Mouse (Mus musculus): Measurements from ENCODE around the gene Dnal1. TPM values are rescaled to one million over a fixed set of nuclear protein-coding genes. Genes with fewer than 3 reads are reported as not detected.

Dnal1 gene
- polyA plus RNA-seq, 1 experiment from 2014 or later, result 4.0 TPM

- peaks cover 81% of the 10 kb centered on the region for H3K4me1 ChIP-seq (ENCODE audit: control insufficient read depth, insufficient read depth, low read length)
- H3K4me3 ChIP-seq (ENCODE audit: low read length), result no peak overlapping the region
- no peak overlapping the region for H3K27ac ChIP-seq (ENCODE audit: low read length)
- WGBS, result 33% methylated on average over 14 of the region's 15 CpGs
- peak overlapping the region; percentile 20; the same call in 1 of the 2 replicates for H3K4me2 ChIP-seq (ENCODE audit: low read depth, low read length)
- H3K27me3 ChIP-seq (ENCODE audit: control insufficient read depth, insufficient read depth, low read length), result no peaks in the 10 kb centered on the region
- no peaks in the 10 kb centered on the region for H3K36me3 ChIP-seq (ENCODE audit: control insufficient read depth, insufficient read depth)
- no peaks in the 10 kb centered on the region for H3K9me3 ChIP-seq (replicated peaks; ENCODE audit: control insufficient read depth, low read length)
- 0 out of 2 replicates have a peak overlapping the region, but pooled peaks have one; percentile 42 for H3K9ac ChIP-seq (ENCODE audit: low read length)
- ATAC-seq (replicated peaks; ENCODE audit: extremely low read depth, insufficient read depth, low FRiP score), result no peak
These were observed 76.1 kb downstream of the Dnal1 start for GRCm38 (mm10) chr12:84190151-84190820.

GRCm38 (mm10) chr12:84191190-84191589, 77.0 kb downstream of the Dnal1 start:
- no peak overlapping the region for H3K9ac ChIP-seq (ENCODE audit: low read length)
- peak overlapping the region; percentile 90 for H3K4me2 ChIP-seq (ENCODE audit: low read depth, low read length)
- no peak overlapping the region for H3K27ac ChIP-seq (ENCODE audit: low read length)
- ATAC-seq (replicated peaks; ENCODE audit: extremely low read depth, insufficient read depth, low FRiP score), result no peak
- 76% methylated on average over 7 of the region's 7 CpGs for WGBS
- no peaks in the 10 kb centered on the region for H3K27me3 ChIP-seq (ENCODE audit: control insufficient read depth, insufficient read depth, low read length)
- no peaks in the 10 kb centered on the region for H3K9me3 ChIP-seq (replicated peaks; ENCODE audit: control insufficient read depth, low read length)
- no peak overlapping the region for H3K4me3 ChIP-seq (ENCODE audit: low read length)
- H3K36me3 ChIP-seq (ENCODE audit: control insufficient read depth, insufficient read depth), result no peaks in the 10 kb centered on the region
- peaks cover 72% of the 10 kb centered on the region for H3K4me1 ChIP-seq (ENCODE audit: control insufficient read depth, insufficient read depth, low read length)

- H3K36me3 ChIP-seq (ENCODE audit: control insufficient read depth, insufficient read depth), result no peaks in the 10 kb centered on the region
- no peak overlapping the region for H3K27ac ChIP-seq (ENCODE audit: low read length)
- 38% methylated on average over 5 of the region's 5 CpGs for WGBS
- peak overlapping the region; percentile 93 for H3K9ac ChIP-seq (ENCODE audit: low read length)
- H3K4me2 ChIP-seq (ENCODE audit: low read depth, low read length), result peak overlapping the region; percentile 90
- H3K4me3 ChIP-seq (ENCODE audit: low read length), result peak overlapping the region; percentile 80
- H3K27me3 ChIP-seq (ENCODE audit: control insufficient read depth, insufficient read depth, low read length), result no peaks in the 10 kb centered on the region
- peaks cover 70% of the 10 kb centered on the region for H3K4me1 ChIP-seq (ENCODE audit: control insufficient read depth, insufficient read depth, low read length)
- H3K9me3 ChIP-seq (replicated peaks; ENCODE audit: control insufficient read depth, low read length), result no peaks in the 10 kb centered on the region
- no peak for ATAC-seq (replicated peaks; ENCODE audit: extremely low read depth, insufficient read depth, low FRiP score)
These were observed 77.6 kb downstream of the Dnal1 start for GRCm38 (mm10) chr12:84191770-84192169.

GRCm38 (mm10) chr12:84192280-84192679, 78.1 kb downstream of the Dnal1 start:
- peaks cover 69% of the 10 kb centered on the region for H3K4me1 ChIP-seq (ENCODE audit: control insufficient read depth, insufficient read depth, low read length)
- H3K9me3 ChIP-seq (replicated peaks; ENCODE audit: control insufficient read depth, low read length), result no peaks in the 10 kb centered on the region
- H3K4me3 ChIP-seq (ENCODE audit: low read length), result peak overlapping the region; percentile 80
- no peak for ATAC-seq (replicated peaks; ENCODE audit: extremely low read depth, insufficient read depth, low FRiP score)
- H3K27me3 ChIP-seq (ENCODE audit: control insufficient read depth, insufficient read depth, low read length), result no peaks in the 10 kb centered on the region
- peak overlapping the region; percentile 90 for H3K4me2 ChIP-seq (ENCODE audit: low read depth, low read length)
- H3K36me3 ChIP-seq (ENCODE audit: control insufficient read depth, insufficient read depth), result no peaks in the 10 kb centered on the region
- H3K27ac ChIP-seq (ENCODE audit: low read length), result peak overlapping the region; percentile 93; the same call in 1 of the 2 replicates
- WGBS, result 4% methylated on average over 13 of the region's 13 CpGs
- peak overlapping the region; percentile 93 for H3K9ac ChIP-seq (ENCODE audit: low read length)

- under 1% methylated on average over 92 of the region's 102 CpGs for WGBS
- ATAC-seq (replicated peaks; ENCODE audit: extremely low read depth, insufficient read depth, low FRiP score), result peak; percentile 14; the same call in 1 of the 2 replicates
- Histone ChIP-seq H3K27ac (ENCODE audit: low read length) (peak overlapping the region; percentile 93), H3K9ac (ENCODE audit: low read length) (peak overlapping the region; percentile 93), H3K9me3 (replicated peaks; ENCODE audit: control insufficient read depth, low read length) (no peaks in the 10 kb centered on the region), H3K4me2 (ENCODE audit: low read depth, low read length) (peak overlapping the region; percentile 90), H3K4me3 (ENCODE audit: low read length) (peak overlapping the region; percentile 80), H3K27me3 (ENCODE audit: control insufficient read depth, insufficient read depth, low read length) (no peaks in the 10 kb centered on the region), H3K4me1 (ENCODE audit: control insufficient read depth, insufficient read depth, low read length) (peaks cover 64% of the 10 kb centered on the region), H3K36me3 (ENCODE audit: control insufficient read depth, insufficient read depth) (no peaks in the 10 kb centered on the region)
These were observed 78.8 kb downstream of the Dnal1 start for GRCm38 (mm10) chr12:84192741-84193641.

- under 1% methylated on average over 47 of the region's 49 CpGs for whole genome bisulfite sequencing
- Histone ChIP-seq H3K9ac (ENCODE audit: low read length) (peak overlapping the region; percentile 93), H3K9me3 (replicated peaks; ENCODE audit: control insufficient read depth, low read length) (no peaks in the 10 kb centered on the region), H3K4me3 (ENCODE audit: low read length) (peak overlapping the region; percentile 80), H3K4me2 (ENCODE audit: low read depth, low read length) (peak overlapping the region; percentile 90), H3K27ac (ENCODE audit: low read length) (peak overlapping the region; percentile 93), H3K27me3 (ENCODE audit: control insufficient read depth, insufficient read depth, low read length) (no peaks in the 10 kb centered on the region), H3K4me1 (ENCODE audit: control insufficient read depth, insufficient read depth, low read length) (peaks cover 56% of the 10 kb centered on the region), H3K36me3 (ENCODE audit: control insufficient read depth, insufficient read depth) (no peaks in the 10 kb centered on the region)
- ATAC-seq (replicated peaks; ENCODE audit: extremely low read depth, insufficient read depth, low FRiP score), result peak; percentile 84
These were observed 79.7 kb downstream of the Dnal1 start for GRCm38 (mm10) chr12:84193642-84194399.

- Histone ChIP-seq H3K27me3 (ENCODE audit: control insufficient read depth, insufficient read depth, low read length) (no peaks in the 10 kb centered on the region), H3K9ac (ENCODE audit: low read length) (peak overlapping the region; percentile 61), H3K36me3 (ENCODE audit: control insufficient read depth, insufficient read depth) (no peaks in the 10 kb centered on the region), H3K4me3 (ENCODE audit: low read length) (peak overlapping the region; percentile 80), H3K4me2 (ENCODE audit: low read depth, low read length) (peak overlapping the region; percentile 90), H3K27ac (ENCODE audit: low read length) (peak overlapping the region; percentile 93), H3K9me3 (replicated peaks; ENCODE audit: control insufficient read depth, low read length) (no peaks in the 10 kb centered on the region), H3K4me1 (ENCODE audit: control insufficient read depth, insufficient read depth, low read length) (peaks cover 50% of the 10 kb centered on the region)
- no peak for ATAC-seq (replicated peaks; ENCODE audit: extremely low read depth, insufficient read depth, low FRiP score)
- WGBS, result 4% methylated on average over 13 of the region's 13 CpGs
These were observed 80.4 kb downstream of the Dnal1 start for GRCm38 (mm10) chr12:84194400-84195109.

GRCm38 (mm10) chr12:84195195-84195594, 81.0 kb downstream of the Dnal1 start:
- 59% methylated on average over 6 of the region's 6 CpGs for WGBS
- Histone ChIP-seq H3K4me1 (ENCODE audit: control insufficient read depth, insufficient read depth, low read length) (peaks cover 44% of the 10 kb centered on the region), H3K4me3 (ENCODE audit: low read length) (no peak overlapping the region), H3K27me3 (ENCODE audit: control insufficient read depth, insufficient read depth, low read length) (no peaks in the 10 kb centered on the region), H3K27ac (ENCODE audit: low read length) (no peak overlapping the region), H3K4me2 (ENCODE audit: low read depth, low read length) (no peak overlapping the region), H3K9ac (ENCODE audit: low read length) (no peak overlapping the region), H3K36me3 (ENCODE audit: control insufficient read depth, insufficient read depth) (no peaks in the 10 kb centered on the region), H3K9me3 (replicated peaks; ENCODE audit: control insufficient read depth, low read length) (no peaks in the 10 kb centered on the region)
- ATAC-seq (replicated peaks; ENCODE audit: extremely low read depth, insufficient read depth, low FRiP score), result no peak
